ENCODE assay signal across 15 mouse cellular contexts in genomic region chr5:35399704-35400320, GRCm38 (mm10). TPM values are rescaled to one million over a fixed set of nuclear protein-coding genes. Genes with fewer than 3 reads are reported as not detected.
DNase-seq lines count a peak whose midpoint lies in the region; ATAC-seq and TF ChIP-seq lines count a peak whose summit lies in the region.
"Had no signal": no experiment of that assay in that cellular context is flagged by ENCODE, and none has a peak within 500 bp of the region (broad histone marks: within the 10 kb centered on the region; RNA-seq: fewer than 3 reads in every experiment).

No protein-coding gene starts in this region.

- no peaks in the 10 kb centered on the region for H3K36me3 ChIP-seq in kidney, embryonic 15.5 days
- no peaks in the 10 kb centered on the region for H3K36me3 ChIP-seq in embryonic facial prominence, embryonic 13.5 days
- H3K36me3 ChIP-seq in intestine, postnatal 0 days (ENCODE audit: control insufficient read depth, insufficient read depth) = no peaks in the 10 kb centered on the region
- H3K36me3 ChIP-seq: G1E; liver, embryonic 15.5 days had no signal

- H3K9me3 ChIP-seq in kidney, embryonic 15.5 days (replicated peaks) = no peaks in the 10 kb centered on the region
- H3K9me3 ChIP-seq in embryonic facial prominence, embryonic 13.5 days = no peaks in the 10 kb centered on the region
- no peaks in the 10 kb centered on the region for H3K9me3 ChIP-seq in intestine, postnatal 0 days (ENCODE audit: control insufficient read depth)
- H3K9me3 ChIP-seq: G1E; liver, embryonic 15.5 days had no signal

- under 1% methylated on average over 48 of the region's 48 CpGs for WGBS in kidney, embryonic 15.5 days
- WGBS in embryonic facial prominence, embryonic 13.5 days = 1% methylated on average over 48 of the region's 48 CpGs
- 2% methylated on average over 48 of the region's 48 CpGs for WGBS in intestine, postnatal 0 days

- ATAC-seq in kidney, embryonic 15.5 days (replicated peaks; ENCODE audit: low FRiP score) = no peak
- ATAC-seq in embryonic facial prominence, embryonic 13.5 days (ENCODE audit: insufficient number of reproducible peaks, insufficient read depth, low FRiP score, low TSS enrichment, low read depth) = no peak
- ATAC-seq in intestine, postnatal 0 days = no peak

- H3K4me2 ChIP-seq in kidney, embryonic 15.5 days = peak overlapping the region; percentile 21
- H3K4me2 ChIP-seq in embryonic facial prominence, embryonic 13.5 days = peak overlapping the region; percentile 40
- H3K4me2 ChIP-seq in intestine, postnatal 0 days (replicated peaks; ENCODE audit: low read depth) = no peak overlapping the region
- H3K4me2 ChIP-seq: liver, embryonic 15.5 days had no signal

- no peak overlapping the region for H3K27ac ChIP-seq in kidney, embryonic 15.5 days
- no peak overlapping the region for H3K27ac ChIP-seq in embryonic facial prominence, embryonic 13.5 days
- H3K27ac ChIP-seq in intestine, postnatal 0 days (ENCODE audit: low read depth, low read length) = no peak overlapping the region
- H3K27ac ChIP-seq: liver, embryonic 15.5 days; stomach, postnatal 0 days had no signal

- peak; percentile 43 for DNase-seq in embryo, embryonic 10 days (ENCODE audit: low spot score)
- DNase-seq in embryo, embryonic 11 days = no peak
- DNase-seq in kidney, adult 11 months = no peak
- DNase-seq in retina, embryonic 14.5 days (ENCODE audit: low spot score) = peak; percentile 55
- no peak for DNase-seq in ovary, postnatal 36 days (ENCODE audit: low spot score)
- DNase-seq: cerebellum, adult 18-20 months; kidney, adult 9 months; lung, postnatal 4 days had no signal

- peaks cover 98% of the 10 kb centered on the region for H3K27me3 ChIP-seq in kidney, embryonic 15.5 days
- peaks cover 97% of the 10 kb centered on the region for H3K27me3 ChIP-seq in embryonic facial prominence, embryonic 13.5 days
- peaks cover 81% of the 10 kb centered on the region for H3K27me3 ChIP-seq in intestine, postnatal 0 days (replicated peaks; ENCODE audit: control insufficient read depth, insufficient read depth, low read length)

- no peak overlapping the region for H3K9ac ChIP-seq in kidney, embryonic 15.5 days
- H3K9ac ChIP-seq in embryonic facial prominence, embryonic 13.5 days = no peak overlapping the region
- H3K9ac ChIP-seq in intestine, postnatal 0 days (ENCODE audit: low read depth, low read length) = no peak overlapping the region
- H3K9ac ChIP-seq: liver, embryonic 15.5 days had no signal

- no peak for TF ChIP-seq CTCF in intestine, postnatal 0 days (IDR thresholded peaks at IDR 0.05; ENCODE audit: low read depth)

- no peak overlapping the region for H3K4me3 ChIP-seq in kidney, embryonic 15.5 days (replicated peaks)
- 0 out of 2 replicates have a peak overlapping the region, but pooled peaks have one; percentile 12 for H3K4me3 ChIP-seq in embryonic facial prominence, embryonic 13.5 days
- no peak overlapping the region for H3K4me3 ChIP-seq in intestine, postnatal 0 days (ENCODE audit: low read depth, low read length)
- H3K4me3 ChIP-seq: liver, embryonic 15.5 days had no signal

- H3K4me1 ChIP-seq in kidney, embryonic 15.5 days = peaks cover 18% of the 10 kb centered on the region
- H3K4me1 ChIP-seq in embryonic facial prominence, embryonic 13.5 days = peaks cover 23% of the 10 kb centered on the region
- H3K4me1 ChIP-seq in intestine, postnatal 0 days (replicated peaks; ENCODE audit: control insufficient read depth, insufficient read depth, low read length) = no peaks in the 10 kb centered on the region
- H3K4me1 ChIP-seq: liver, embryonic 15.5 days had no signal

RNA-seq across cellular contexts. Expression of gene Hmx1, which starts 10.9 kb away (rescaled TPM):
- polyA plus RNA-seq in kidney, embryonic 15.5 days (2015; fragmentation: Nextera tagmentation; extraction: Ambion mirVana) = 0.31 and 0.52 TPM in 2 replicates
- polyA plus RNA-seq in embryonic facial prominence, embryonic 13.5 days (2015; fragmentation: Nextera tagmentation; extraction: Ambion mirVana) = 1.1 and 2.2 TPM in 2 replicates
- not detected in 2 replicates for polyA plus RNA-seq in intestine, postnatal 0 days (2015; fragmentation: Nextera tagmentation; extraction: Ambion mirVana)
- polyA plus RNA-seq: G1E; liver, embryonic 15.5 days; small intestine, adult 2 months; stomach, postnatal 0 days had no signal

Comparison
In these comparisons a context has a peak if more than half of its experiments do, and no peak if none do; other contexts are left out.
1. DNase-seq: peak in embryo, embryonic 10 days (single experiment) and retina, embryonic 14.5 days (single experiment); none in embryo, embryonic 11 days (single experiment), kidney, adult 11 months (single experiment) and ovary, postnatal 36 days (single experiment).